Comparison of ENCODE assay signal across 7 mouse cellular contexts in the genomic region with DNA sequence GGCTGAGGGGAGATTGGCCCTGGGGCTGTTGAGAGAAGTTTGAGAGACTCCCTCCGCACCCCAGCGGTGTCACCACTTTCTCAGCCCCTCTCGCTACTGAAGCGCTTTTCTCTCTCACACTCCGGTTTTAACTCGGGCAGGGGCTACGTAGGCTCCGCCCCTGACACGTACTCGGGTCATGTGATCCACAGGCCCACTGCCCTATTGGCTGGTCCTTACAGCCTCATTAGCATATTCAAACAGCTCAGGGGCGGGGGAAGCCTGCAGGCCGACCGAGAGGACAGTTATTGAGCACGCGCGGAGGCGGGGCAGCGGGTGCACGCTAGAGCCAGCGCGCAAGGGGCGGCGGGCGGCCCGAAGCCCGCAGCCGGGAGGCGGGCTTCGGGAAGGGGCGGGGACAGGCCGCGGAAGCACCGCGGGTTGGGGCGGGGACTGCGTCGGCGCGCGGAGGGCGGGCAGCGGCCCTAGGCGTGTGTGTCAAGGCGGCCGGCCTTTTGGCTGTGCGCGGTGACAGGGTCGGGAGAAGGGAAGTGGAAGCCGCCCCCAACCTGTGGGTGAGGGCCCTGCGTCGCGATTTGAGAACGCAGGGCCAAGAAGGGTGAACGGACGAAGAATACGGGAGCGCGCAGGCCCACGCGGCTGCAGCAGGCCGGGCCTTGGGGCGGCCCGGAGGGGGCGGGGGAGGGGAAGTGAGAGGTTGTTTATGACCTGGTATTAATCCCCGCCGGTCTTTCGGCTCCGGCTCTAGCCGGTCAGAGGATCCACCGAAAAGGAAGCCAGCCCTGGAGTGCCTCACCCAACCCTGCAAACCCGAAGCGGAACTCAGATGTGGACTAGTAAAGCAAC. TPM values are rescaled to one million over a fixed set of nuclear protein-coding genes. Genes with fewer than 3 reads are reported as not detected.
A peak's percentile ranks its signal among the peaks of the same experiment; 100 is the strongest.
DNase-seq lines count a peak whose midpoint lies in the region; ATAC-seq lines count a peak whose summit lies in the region.

A gene (minus strand): TSS at position 134 of the 846 bp plus-strand sequence.

- peak within 1 kb of the TSS; percentile 99 for H3K27ac ChIP-seq in intestine, embryonic 15.5 days
- H3K27ac ChIP-seq in midbrain, embryonic 10.5 days (replicated peaks), result peak within 1 kb of the TSS; percentile 99

- ATAC-seq in intestine, embryonic 15.5 days, result peak; percentile 96

- no peaks in the 10 kb centered on the region for H3K4me1 ChIP-seq in intestine, embryonic 15.5 days (replicated peaks)
- peaks cover 21% of the 10 kb centered on the region for H3K4me1 ChIP-seq in midbrain, embryonic 10.5 days

- no peaks in the 10 kb centered on the region for H3K9me3 ChIP-seq in intestine, embryonic 15.5 days
- H3K9me3 ChIP-seq in midbrain, embryonic 10.5 days (replicated peaks), result no peaks in the 10 kb centered on the region

- under 1% methylated on average over 72 of the region's 72 CpGs for WGBS in intestine, embryonic 15.5 days
- WGBS in midbrain, embryonic 10.5 days, result under 1% methylated on average over 71 of the region's 72 CpGs

- DNase-seq in adrenal gland, adult 2 months, result peak; percentile 99
- peak; percentile 99 for DNase-seq in embryo, embryonic 11.5 days (ENCODE audit: low read depth, low spot score)
- peak; percentile 97 to 98 for DNase-seq in gastrocnemius, postnatal 36 days
- DNase-seq in left cerebral cortex, postnatal 25 days (ENCODE audit: low spot score in 2 of 2), result peak; percentile 99 to 100
- DNase-seq in midbrain, embryonic 10.5 days (ENCODE audit: low spot score), result peak; percentile 98
- peak; percentile 92 for DNase-seq in right cerebral cortex, postnatal 4 days

- H3K4me3 ChIP-seq in intestine, embryonic 15.5 days (replicated peaks), result peak within 1 kb of the TSS; percentile 99
- H3K4me3 ChIP-seq in midbrain, embryonic 10.5 days, result peak within 1 kb of the TSS; percentile 98

- no peaks in the 10 kb centered on the region for H3K27me3 ChIP-seq in intestine, embryonic 15.5 days (replicated peaks)
- H3K27me3 ChIP-seq in midbrain, embryonic 10.5 days (ENCODE audit: low read depth, poor library complexity, severe bottlenecking), result no peaks in the 10 kb centered on the region

- H3K4me2 ChIP-seq in intestine, embryonic 15.5 days (replicated peaks), result peak within 1 kb of the TSS; percentile 70

- intact Hi-C loops in gastrocnemius, postnatal 36 days (cut with DNase I), result loop anchor here (2.0 to 5.0 kb wide), 2 partner anchors 76 to 176 kb away; a partner anchor contains a TSS
- intact Hi-C loops in left cerebral cortex, postnatal 25 days (cut with DNase I), result loop anchor here (1.0 to 2.0 kb wide), 3 partner anchors 76 to 176 kb away; a partner anchor contains a TSS

- no peaks in the 10 kb centered on the region for H3K36me3 ChIP-seq in intestine, embryonic 15.5 days
- peaks cover 25% of the 10 kb centered on the region for H3K36me3 ChIP-seq in midbrain, embryonic 10.5 days

- peak within 1 kb of the TSS; percentile 100 for H3K9ac ChIP-seq in intestine, embryonic 15.5 days

RNA-seq across cellular contexts. Expression of the gene that starts here (rescaled TPM):
- total RNA-seq in adrenal gland, adult 2 months (2021), result 10 to 100 TPM; 42.6 to 60.3 TPM
- polyA plus RNA-seq in adrenal gland, adult 2 months (2012; rRNA removed), result 13.5 and 16.2 TPM in 2 replicates
- total RNA-seq in gastrocnemius, postnatal 36 days (2021), result 10 to 100 TPM in 1 of 2 experiments, 1 to 10 TPM in 1; 10.0 to 11.8 TPM
- 20.2 and 20.3 TPM in 2 replicates for polyA plus RNA-seq in intestine, embryonic 15.5 days (2015; fragmentation: Nextera tagmentation; extraction: Ambion mirVana)
- total RNA-seq in left cerebral cortex, postnatal 25 days (2021), result 10 to 100 TPM; 33.4 to 39.3 TPM
- 17.5 and 22.6 TPM in 2 replicates for polyA plus RNA-seq in midbrain, embryonic 10.5 days (2016; fragmentation: Nextera tagmentation; extraction: Ambion mirVana)

Comparison
In these comparisons a context has a peak if more than half of its experiments do, and no peak if none do; other contexts are left out.
1. Peak in every context shown above with its lines: DNase-seq, ATAC-seq, H3K4me3 ChIP-seq and H3K27ac ChIP-seq.